Mouse (Mus musculus): ENCODE measurements around the gene Cbr2. TPM values are rescaled to one million over a fixed set of nuclear protein-coding genes. Genes with fewer than 3 reads are reported as not detected.

The Cbr2 gene
- total and polyA plus RNA-seq, 3 experiments = not detected

DNA sequence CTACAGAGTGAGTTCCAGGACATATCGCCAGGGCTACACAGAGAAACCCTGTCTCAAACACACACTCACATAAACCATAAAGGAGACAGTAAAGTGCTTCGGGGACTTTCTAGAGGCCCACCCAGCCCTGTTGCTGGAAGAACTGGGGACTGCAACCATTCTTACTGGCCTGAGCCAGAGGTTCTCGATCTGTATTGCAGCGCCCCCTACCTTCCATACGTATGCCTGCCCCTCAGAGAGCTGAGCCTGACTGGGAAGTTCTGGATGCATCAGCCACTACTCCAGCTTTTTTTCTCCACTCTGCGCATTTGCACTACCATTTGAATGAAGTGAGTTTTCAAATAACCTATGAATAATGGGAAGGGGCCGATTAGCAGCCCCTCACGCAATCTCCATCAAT, 17.5 kb upstream of the Cbr2 start (continued):
- no peak for TF ChIP-seq USF2 (IDR thresholded peaks at IDR 0.05; ENCODE audit: borderline replicate concordance in 1 of 2, insufficient read depth in 1 of 2, low read depth in 1 of 2, low read length in 2 of 2)
- no peak for TF ChIP-seq MAFK (IDR thresholded peaks at IDR 0.05; ENCODE audit: borderline replicate concordance, low read depth, low read length)
- TF ChIP-seq SIN3A (IDR thresholded peaks at IDR 0.05; ENCODE audit: low read length) = no peak
- TF ChIP-seq TBP (IDR thresholded peaks at IDR 0.05; ENCODE audit: low read depth, low read length) = no peak
- no peak for TF ChIP-seq NELFE (IDR thresholded peaks at IDR 0.05; ENCODE audit: low read depth, low read length)
- peak; percentile 29; the same call in 1 of the 2 replicates for TF ChIP-seq ZC3H11A (IDR thresholded peaks at IDR 0.05; ENCODE audit: low read depth, low read length)
- no peak for TF ChIP-seq EP300 (IDR thresholded peaks at IDR 0.05; ENCODE audit: low read depth in 1 of 2, low read length in 2 of 2)

DNA sequence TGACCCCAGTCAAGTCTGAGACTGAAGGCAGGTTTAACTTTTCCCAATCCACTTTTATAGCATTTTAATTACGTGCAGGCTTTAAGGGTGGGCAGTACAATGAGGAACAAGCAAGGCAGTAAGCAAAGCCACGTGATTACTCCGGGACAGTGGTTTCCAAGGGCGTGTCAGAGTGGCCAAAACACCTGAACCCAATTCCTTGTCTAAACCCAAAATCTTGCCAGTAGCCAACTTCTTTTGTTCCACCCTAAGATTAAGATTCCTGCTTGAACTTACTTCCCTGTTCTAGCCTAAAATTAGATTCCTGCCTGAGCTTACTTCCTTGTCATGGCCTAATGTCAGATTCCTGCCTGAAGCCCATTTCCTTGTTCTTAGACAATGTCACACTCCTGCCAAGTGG, 16.1 kb upstream of the Cbr2 start:
- H3K27ac ChIP-seq (ENCODE audit: control insufficient read depth, low read depth, low read length) = no peak overlapping the region
- DNase-seq (ENCODE audit: low read depth, low spot score) = no peak
- TF ChIP-seq TCF12 (IDR thresholded peaks at IDR 0.05; ENCODE audit: low read depth, low read length) (no peak), UBTF (IDR thresholded peaks at IDR 0.05; ENCODE audit: borderline replicate concordance, insufficient read depth, low read depth, low read length) (no peak), RCOR1 (IDR thresholded peaks at IDR 0.05; ENCODE audit: low read depth, low read length) (0 out of 2 replicates have a peak, but pooled peaks have one; percentile 8), SMC3 (IDR thresholded peaks at IDR 0.05; ENCODE audit: low read depth, low read length) (no peak), ZKSCAN1 (IDR thresholded peaks at IDR 0.05; ENCODE audit: low read depth, low read length) (no peak), POLR2AphosphoS2 (IDR thresholded peaks at IDR 0.05; ENCODE audit: low read length) (no peak), ETS1 (IDR thresholded peaks at IDR 0.05; ENCODE audit: low read depth, low read length) (no peak), ZMIZ1 (IDR thresholded peaks at IDR 0.05; ENCODE audit: low read depth, low read length) (no peak), EP300 (IDR thresholded peaks at IDR 0.05; ENCODE audit: low read depth in 1 of 2, low read length in 2 of 2) (no peak), JUND (IDR thresholded peaks at IDR 0.05; ENCODE audit: low read depth, low read length) (no peak), HCFC1 (IDR thresholded peaks at IDR 0.05; ENCODE audit: low read depth, low read length) (no peak), SIN3A (IDR thresholded peaks at IDR 0.05; ENCODE audit: low read length) (peak; percentile 40; the same call in 1 of the 2 replicates), CHD2 (IDR thresholded peaks at IDR 0.05; ENCODE audit: low read length) (no peak), MXI1 (IDR thresholded peaks at IDR 0.05; ENCODE audit: low read depth, low read length) (no peak), GABPA (IDR thresholded peaks at IDR 0.05; ENCODE audit: low read depth, low read length) (no peak), USF1 (IDR thresholded peaks at IDR 0.05; ENCODE audit: low read depth, low read length) (peak; percentile 60), GATA1 (IDR thresholded peaks at IDR 0.05; ENCODE audit: low read depth, low read length) (no peak), MAX (IDR thresholded peaks at IDR 0.05; ENCODE audit: low read length) (peak; percentile 55; the same call in 1 of the 2 replicates), MAFK (IDR thresholded peaks at IDR 0.05; ENCODE audit: borderline replicate concordance, low read depth, low read length) (no peak), CTCF (IDR thresholded peaks at IDR 0.05 in 2 of 3, conservative IDR thresholded peaks at IDR 0.05 in 1 of 3; ENCODE audit: control insufficient read depth in 1 of 3, insufficient read depth in 1 of 3, low read depth in 2 of 3, low read length in 3 of 3, poor library complexity in 1 of 3, severe bottlenecking in 1 of 3) (no peak), MEF2A (IDR thresholded peaks at IDR 0.05; ENCODE audit: extremely low read depth, insufficient replicate concordance, low read depth, low read length, poor library complexity, severe bottlenecking) (no peak)
- 0 out of 4 replicates have a peak, but pooled peaks cover 0 to 4% of the 10 kb centered on the region in 2 experiments for H3K27me3 ChIP-seq (ENCODE audit: control insufficient read depth in 1 of 2, insufficient read depth in 2 of 2, low read length in 2 of 2)
- H3K9me3 ChIP-seq (replicated peaks; ENCODE audit: insufficient read depth, low read length) = no peaks in the 10 kb centered on the region
- no peaks in the 10 kb centered on the region for H3K79me2 ChIP-seq (ENCODE audit: control insufficient read depth, insufficient read depth, low read length, poor library complexity)
- no peaks in the 10 kb centered on the region for H3K36me3 ChIP-seq (ENCODE audit: control insufficient read depth in 1 of 2, insufficient read depth in 2 of 2, low read length in 2 of 2)
- H3K4me1 ChIP-seq (ENCODE audit: control insufficient read depth in 1 of 2, insufficient read depth in 2 of 2, low read length in 2 of 2) = no peaks in the 10 kb centered on the region; a peak in 2 of 4 replicates
- H3K4me3 ChIP-seq (ENCODE audit: control insufficient read depth in 1 of 2, insufficient read depth in 1 of 2, low read depth in 2 of 2, low read length in 2 of 2) = no peak overlapping the region
- H3K9ac ChIP-seq (ENCODE audit: control insufficient read depth, low read depth, low read length, poor library complexity, severe bottlenecking) = no peak overlapping the region
